Mouse (Mus musculus): ENCODE measurements at regions not wholly inside any gene's neighbourhood (a gene's known extent, or its start where the extent isn't known, plus 50 kb on each side); places are given as distances from the start of the nearest gene placed in this dataset.

DNA sequence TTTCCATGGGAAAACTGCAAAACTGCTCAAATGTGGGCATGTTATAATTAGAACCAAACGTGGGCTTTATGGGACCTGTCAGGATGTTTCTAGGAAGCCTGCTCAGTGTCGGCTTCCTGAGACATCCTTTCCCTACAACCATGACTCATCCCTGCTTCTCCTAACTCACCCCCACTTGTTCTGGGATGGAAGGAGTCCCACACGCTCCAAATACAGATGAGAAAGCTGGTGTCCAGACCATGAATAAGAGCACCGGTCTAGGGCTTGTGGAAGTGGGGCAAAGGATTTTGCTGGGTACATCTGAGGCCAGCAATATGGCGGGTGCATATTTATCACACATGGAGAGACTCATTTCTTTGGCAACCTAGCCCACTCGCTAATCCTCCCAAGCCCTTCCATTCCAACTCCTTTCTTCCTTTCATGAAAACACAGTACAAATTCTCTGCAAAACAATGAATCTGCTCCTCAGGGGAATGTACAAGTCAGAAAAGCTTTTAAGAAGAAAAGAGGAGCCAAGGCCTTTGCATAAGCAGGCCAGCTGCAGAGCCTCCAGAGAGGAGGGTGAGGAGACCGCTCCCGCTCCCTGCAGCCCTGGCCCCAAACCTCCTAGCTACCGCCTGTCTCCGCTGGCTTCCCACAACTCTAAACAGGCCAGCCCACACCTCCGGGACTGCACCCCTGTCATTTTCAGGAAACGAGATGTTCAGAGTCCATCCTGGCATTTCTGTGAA lies 103.1 kb upstream of the Spred1 start:
- no peaks in the 10 kb centered on the region for H3K27me3 ChIP-seq (replicated peaks)
- H3K4me1 ChIP-seq, result peaks cover 50% of the 10 kb centered on the region
- peak overlapping the region; percentile 83 for H3K4me3 ChIP-seq (replicated peaks)
- TF ChIP-seq GATA1 (IDR thresholded peaks at IDR 0.05; ENCODE audit: borderline replicate concordance, low read length) (no peak), FLI1 (IDR thresholded peaks at IDR 0.05; ENCODE audit: low read length) (no peak)
- no peaks in the 10 kb centered on the region for H3K9me3 ChIP-seq
- no peaks in the 10 kb centered on the region for H3K36me3 ChIP-seq (replicated peaks; ENCODE audit: low read length)

DNA sequence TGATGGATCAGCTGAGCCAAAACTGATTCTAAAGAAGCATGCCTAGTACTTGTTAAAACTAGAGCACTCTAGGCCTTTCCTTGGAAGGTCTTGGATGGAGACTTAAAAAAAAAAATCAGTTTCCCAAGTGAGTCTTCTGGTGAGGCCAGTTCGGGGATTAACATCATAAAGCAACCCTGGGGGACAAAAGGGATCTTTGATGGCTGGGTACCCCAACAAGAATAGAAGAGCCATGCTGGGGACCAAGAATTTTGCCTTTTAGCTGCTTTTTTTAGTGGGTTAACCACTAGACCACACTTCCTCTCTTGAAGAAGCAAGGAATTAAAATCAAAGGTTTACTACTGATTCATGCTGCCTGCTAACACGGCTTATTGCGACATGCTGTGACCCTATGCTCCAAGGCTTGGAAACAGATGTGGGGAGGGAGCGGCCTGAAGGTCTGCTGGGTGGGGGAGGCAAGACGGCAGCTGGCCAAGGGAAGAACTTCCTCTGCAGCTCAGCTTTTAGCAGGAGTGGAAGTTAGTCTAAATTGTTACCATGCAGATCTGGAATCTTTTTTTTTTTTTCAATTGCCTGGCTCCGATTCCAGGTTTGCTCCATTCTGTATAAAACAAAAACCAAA lies 102.1 kb upstream of the Spred1 start:
- H3K9me3 ChIP-seq, result no peaks in the 10 kb centered on the region
- H3K4me3 ChIP-seq (replicated peaks), result peak overlapping the region; percentile 83
- no peak for TF ChIP-seq GATA1 (IDR thresholded peaks at IDR 0.05; ENCODE audit: borderline replicate concordance, low read length)
- no peak for TF ChIP-seq FLI1 (IDR thresholded peaks at IDR 0.05; ENCODE audit: low read length)
- no peaks in the 10 kb centered on the region for H3K36me3 ChIP-seq (replicated peaks; ENCODE audit: low read length)
- H3K27me3 ChIP-seq (replicated peaks), result no peaks in the 10 kb centered on the region
- H3K4me1 ChIP-seq, result peaks cover 49% of the 10 kb centered on the region

DNA sequence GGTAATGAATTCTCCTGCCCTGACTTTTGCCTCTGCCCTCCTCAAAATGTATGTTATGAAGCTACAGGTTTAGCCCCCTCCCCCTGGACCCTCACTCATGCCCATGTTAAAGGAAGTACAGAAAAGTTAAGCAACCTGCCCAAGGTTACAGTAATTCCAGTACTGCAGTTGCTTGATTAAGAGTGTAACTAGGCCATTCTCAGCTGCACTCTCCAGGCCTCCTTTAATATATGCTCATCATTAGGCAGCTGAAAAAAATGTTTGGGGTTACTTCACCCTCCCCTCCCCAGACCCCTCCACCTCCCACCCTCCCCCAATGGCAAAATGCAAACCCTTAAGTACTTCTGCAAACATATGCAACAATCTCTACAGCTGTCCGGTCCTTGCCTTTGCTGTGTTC lies 101.6 kb upstream of the Spred1 start:
- Histone ChIP-seq H3K4me3 (replicated peaks) (no peak overlapping the region), H3K9me3 (no peaks in the 10 kb centered on the region), H3K4me1 (peaks cover 49% of the 10 kb centered on the region), H3K27me3 (replicated peaks) (no peaks in the 10 kb centered on the region), H3K36me3 (replicated peaks; ENCODE audit: low read length) (no peaks in the 10 kb centered on the region)
- TF ChIP-seq GATA1 (IDR thresholded peaks at IDR 0.05; ENCODE audit: borderline replicate concordance, low read length) (no peak), FLI1 (IDR thresholded peaks at IDR 0.05; ENCODE audit: low read length) (no peak)

DNA sequence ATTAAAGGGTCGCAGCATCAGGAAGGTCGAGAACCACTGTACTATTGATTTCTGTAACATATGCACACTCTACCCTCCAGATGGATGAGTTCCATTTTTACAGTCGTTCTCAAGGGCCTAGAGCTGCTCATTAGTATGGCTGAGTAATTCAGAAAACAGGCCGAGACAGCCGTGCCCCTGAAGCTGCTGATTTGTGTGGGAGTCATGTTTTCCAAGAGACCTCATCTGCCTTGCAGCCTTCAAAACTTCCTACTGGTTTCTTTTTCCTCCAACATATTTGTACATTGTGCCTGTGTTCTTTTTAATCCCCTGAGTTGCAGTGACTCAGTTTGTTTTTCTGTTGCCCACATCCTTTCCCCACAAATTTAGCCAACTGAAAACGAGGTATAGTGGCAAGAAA lies 99.4 kb upstream of the Spred1 start:
- Histone ChIP-seq H3K36me3 (replicated peaks; ENCODE audit: low read length) (no peaks in the 10 kb centered on the region), H3K27me3 (replicated peaks) (no peaks in the 10 kb centered on the region)

DNA sequence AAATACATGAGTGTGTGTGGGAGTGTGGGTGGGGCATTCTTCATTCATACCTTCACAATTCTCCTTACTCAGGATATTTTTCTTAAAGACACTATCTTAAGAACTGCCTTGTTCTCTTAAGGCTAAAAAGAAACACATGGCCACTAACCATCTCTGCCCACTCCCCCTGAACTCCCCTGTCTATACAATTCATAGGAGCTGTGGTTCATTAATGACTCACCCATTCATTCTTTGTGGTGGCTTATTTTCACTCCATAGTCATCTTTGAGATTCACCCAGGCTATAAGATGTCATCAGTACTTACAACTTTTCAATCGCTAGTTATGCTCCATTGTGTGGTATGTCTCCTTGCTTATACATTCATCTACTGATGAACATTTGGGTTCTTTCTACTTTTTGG lies 97.7 kb upstream of the Spred1 start:
- no peaks in the 10 kb centered on the region for H3K36me3 ChIP-seq (replicated peaks; ENCODE audit: low read length)
- H3K9me3 ChIP-seq, result 0 out of 2 replicates have a peak, but pooled peaks cover 4% of the 10 kb centered on the region
- H3K27me3 ChIP-seq (replicated peaks), result no peaks in the 10 kb centered on the region
- no peak overlapping the region for H3K4me3 ChIP-seq (replicated peaks)
- H3K4me1 ChIP-seq, result peaks cover 24% of the 10 kb centered on the region
- TF ChIP-seq GATA1 (IDR thresholded peaks at IDR 0.05; ENCODE audit: borderline replicate concordance, low read length) (no peak), FLI1 (IDR thresholded peaks at IDR 0.05; ENCODE audit: low read length) (no peak)

More for the DNA sequence above, 99.4 kb upstream of the Spred1 start:
- H3K4me3 ChIP-seq (replicated peaks), result no peak overlapping the region
- 0 out of 2 replicates have a peak, but pooled peaks cover 4% of the 10 kb centered on the region for H3K9me3 ChIP-seq
- no peak for TF ChIP-seq FLI1 (IDR thresholded peaks at IDR 0.05; ENCODE audit: low read length)
- TF ChIP-seq GATA1 (IDR thresholded peaks at IDR 0.05; ENCODE audit: borderline replicate concordance, low read length), result no peak
- peaks cover 41% of the 10 kb centered on the region for H3K4me1 ChIP-seq

DNA sequence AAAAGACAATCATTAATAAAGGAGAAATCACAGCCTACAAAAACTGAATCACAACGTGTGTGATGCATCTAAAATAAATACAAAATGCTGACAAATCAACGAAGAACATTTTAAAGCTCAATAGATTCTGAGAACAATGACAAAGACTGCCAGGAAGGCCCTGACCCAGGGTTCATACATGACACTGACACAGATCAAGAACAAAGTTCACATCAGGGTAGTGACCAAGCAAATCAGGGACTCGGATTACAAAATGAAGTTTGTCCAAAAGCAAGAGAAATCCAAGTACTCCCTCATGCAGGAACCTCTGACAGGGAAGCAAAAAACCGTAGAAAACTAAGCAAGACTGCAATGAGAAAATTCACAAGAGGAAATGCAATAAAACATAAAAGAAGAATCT lies 94.1 kb upstream of the Spred1 start:
- no peak for TF ChIP-seq FLI1 (IDR thresholded peaks at IDR 0.05; ENCODE audit: low read length)
- no peak for TF ChIP-seq GATA1 (IDR thresholded peaks at IDR 0.05; ENCODE audit: borderline replicate concordance, low read length)
- no peaks in the 10 kb centered on the region for H3K27me3 ChIP-seq (replicated peaks)
- H3K36me3 ChIP-seq (replicated peaks; ENCODE audit: low read length), result no peaks in the 10 kb centered on the region
- H3K4me3 ChIP-seq (replicated peaks), result no peak overlapping the region
- 0 out of 2 replicates have a peak, but pooled peaks cover 4% of the 10 kb centered on the region for H3K9me3 ChIP-seq
- peaks cover 8% of the 10 kb centered on the region; the same call in 1 of the 2 replicates for H3K4me1 ChIP-seq

DNA sequence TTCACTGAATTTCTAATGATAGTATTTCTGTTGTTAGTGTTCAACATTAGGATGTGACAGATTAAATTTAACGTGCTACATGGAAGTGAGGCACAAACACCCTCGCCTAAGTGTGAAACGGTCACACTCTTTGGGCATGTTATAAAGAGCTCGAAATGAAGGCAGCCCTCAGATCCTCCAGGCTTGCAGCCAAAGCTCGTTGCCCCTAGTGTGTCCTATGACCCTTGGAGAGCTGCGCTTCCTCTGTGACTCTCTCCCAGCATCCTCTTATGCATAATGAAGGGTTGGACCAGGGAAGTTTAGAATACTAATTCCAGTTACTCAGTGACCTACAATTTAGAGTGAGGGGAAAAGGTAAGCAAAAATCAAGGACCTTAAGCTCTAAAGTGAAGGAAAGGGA lies 92.4 kb upstream of the Spred1 start:
- no peak for TF ChIP-seq FLI1 (IDR thresholded peaks at IDR 0.05; ENCODE audit: low read length)
- no peak for TF ChIP-seq GATA1 (IDR thresholded peaks at IDR 0.05; ENCODE audit: borderline replicate concordance, low read length)
- Histone ChIP-seq H3K4me3 (replicated peaks) (no peak overlapping the region), H3K9me3 (0 out of 2 replicates have a peak, but pooled peaks cover 4% of the 10 kb centered on the region), H3K27me3 (replicated peaks) (no peaks in the 10 kb centered on the region), H3K4me1 (peaks cover 7% of the 10 kb centered on the region; the same call in 1 of the 2 replicates), H3K36me3 (replicated peaks; ENCODE audit: low read length) (no peaks in the 10 kb centered on the region)

DNA sequence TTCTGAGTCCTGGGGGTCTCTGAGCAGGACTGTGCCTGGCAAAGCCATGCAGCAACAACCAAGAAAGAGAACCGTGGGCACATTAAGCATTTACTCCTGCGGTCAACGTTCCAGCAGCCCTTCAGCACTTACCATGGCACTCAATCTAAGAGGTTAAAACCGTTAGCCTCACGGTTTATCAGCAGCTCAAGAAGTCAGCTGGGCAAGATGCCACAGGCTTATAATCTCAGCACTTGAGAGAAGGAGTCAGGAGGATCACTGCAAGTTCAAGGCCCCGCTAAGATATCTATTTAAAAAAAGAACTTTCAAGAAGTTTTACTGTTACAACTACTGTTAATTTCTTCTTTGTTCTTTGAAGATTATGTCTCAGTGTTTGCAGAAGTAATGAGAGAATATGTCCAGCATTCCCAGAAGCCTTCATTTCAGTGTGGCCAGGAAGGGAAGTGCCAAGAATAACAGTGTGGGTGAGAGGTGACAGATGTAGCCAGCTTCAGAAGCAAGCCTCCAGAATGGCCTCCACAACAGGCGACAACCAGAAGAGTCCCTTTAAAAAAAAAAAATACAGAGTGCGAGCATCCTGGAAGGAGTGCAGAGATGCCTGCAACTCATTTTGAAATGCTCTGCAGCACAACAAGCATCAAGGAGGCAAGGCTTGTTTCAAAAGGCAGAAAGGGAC lies 84.8 kb upstream of the Spred1 start:
- TF ChIP-seq FLI1 (IDR thresholded peaks at IDR 0.05; ENCODE audit: low read length), result no peak
- TF ChIP-seq GATA1 (IDR thresholded peaks at IDR 0.05; ENCODE audit: borderline replicate concordance, low read length), result no peak
- peaks cover 49% of the 10 kb centered on the region for H3K4me1 ChIP-seq
- H3K27me3 ChIP-seq (replicated peaks), result no peaks in the 10 kb centered on the region
- no peaks in the 10 kb centered on the region for H3K36me3 ChIP-seq (replicated peaks; ENCODE audit: low read length)
- no peak overlapping the region for H3K4me3 ChIP-seq (replicated peaks)
- H3K9me3 ChIP-seq, result no peaks in the 10 kb centered on the region

DNA sequence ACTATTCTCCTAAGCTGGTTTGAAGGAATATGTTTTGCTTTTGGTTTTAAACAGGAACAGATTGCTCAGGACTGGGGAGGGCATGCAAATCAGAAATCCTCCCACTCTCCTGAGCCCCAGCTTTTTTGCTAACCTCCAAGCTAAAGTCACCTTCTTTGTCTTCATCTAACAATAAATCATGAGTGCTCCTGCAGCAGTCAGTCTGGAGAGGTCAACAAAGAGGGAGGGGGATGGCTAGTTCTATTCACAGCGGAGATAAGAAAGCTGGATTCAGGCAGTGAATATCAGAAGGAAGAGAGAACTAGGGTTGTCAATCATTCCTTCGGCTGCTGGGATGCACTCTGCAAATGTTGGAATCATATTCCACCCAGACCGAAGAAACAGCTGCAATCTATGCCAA lies 81.0 kb upstream of the Spred1 start:
- no peak for TF ChIP-seq GATA1 (IDR thresholded peaks at IDR 0.05; ENCODE audit: borderline replicate concordance, low read length)
- H3K4me3 ChIP-seq (replicated peaks), result no peak overlapping the region
- no peaks in the 10 kb centered on the region for H3K36me3 ChIP-seq (replicated peaks; ENCODE audit: low read length)
- no peaks in the 10 kb centered on the region for H3K27me3 ChIP-seq (replicated peaks)
- peaks cover 52% of the 10 kb centered on the region for H3K4me1 ChIP-seq
- no peaks in the 10 kb centered on the region for H3K9me3 ChIP-seq

DNA sequence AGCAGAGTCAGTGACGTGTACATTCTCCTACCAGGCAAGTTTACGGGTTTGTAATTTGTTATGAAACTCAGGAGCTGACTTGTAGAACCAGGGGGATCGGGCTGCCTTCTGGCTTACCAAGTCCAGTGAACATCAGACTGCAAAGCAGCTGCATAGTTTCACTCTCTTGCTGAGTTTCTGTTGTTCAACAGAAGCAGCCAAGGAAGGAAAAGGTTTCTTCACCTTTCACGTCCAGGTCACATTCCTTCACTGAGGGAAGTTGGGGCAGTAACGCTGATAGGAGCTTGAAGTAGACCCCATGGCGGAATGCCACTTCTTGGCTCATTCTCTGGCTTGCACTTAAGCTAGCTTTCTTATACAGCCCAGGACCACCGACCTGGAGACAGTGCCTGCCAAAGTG lies 77.3 kb upstream of the Spred1 start:
- H3K9me3 ChIP-seq, result no peaks in the 10 kb centered on the region
- H3K27me3 ChIP-seq (replicated peaks), result no peaks in the 10 kb centered on the region
- TF ChIP-seq GATA1 (IDR thresholded peaks at IDR 0.05; ENCODE audit: borderline replicate concordance, low read length) (no peak), FLI1 (IDR thresholded peaks at IDR 0.05; ENCODE audit: low read length) (no peak)
- H3K4me3 ChIP-seq (replicated peaks), result no peak overlapping the region
- H3K4me1 ChIP-seq, result peaks cover 31% of the 10 kb centered on the region
- no peaks in the 10 kb centered on the region for H3K36me3 ChIP-seq (replicated peaks; ENCODE audit: low read length)

Data from megakaryocyte, embryonic 14.5 days (primary cell).